Mouse (Mus musculus) kidney, postnatal 36 days (tissue): ENCODE results near the gene Tmc4.

Experiments used
- DNase-seq, 2 experiments: peaks; one replicate each; pipeline ENCODE4 v3.0.0; 2021 to 2022; ENCODE audit warnings: mixed read lengths in 2 of 2

The Tmc4 gene

DNA sequence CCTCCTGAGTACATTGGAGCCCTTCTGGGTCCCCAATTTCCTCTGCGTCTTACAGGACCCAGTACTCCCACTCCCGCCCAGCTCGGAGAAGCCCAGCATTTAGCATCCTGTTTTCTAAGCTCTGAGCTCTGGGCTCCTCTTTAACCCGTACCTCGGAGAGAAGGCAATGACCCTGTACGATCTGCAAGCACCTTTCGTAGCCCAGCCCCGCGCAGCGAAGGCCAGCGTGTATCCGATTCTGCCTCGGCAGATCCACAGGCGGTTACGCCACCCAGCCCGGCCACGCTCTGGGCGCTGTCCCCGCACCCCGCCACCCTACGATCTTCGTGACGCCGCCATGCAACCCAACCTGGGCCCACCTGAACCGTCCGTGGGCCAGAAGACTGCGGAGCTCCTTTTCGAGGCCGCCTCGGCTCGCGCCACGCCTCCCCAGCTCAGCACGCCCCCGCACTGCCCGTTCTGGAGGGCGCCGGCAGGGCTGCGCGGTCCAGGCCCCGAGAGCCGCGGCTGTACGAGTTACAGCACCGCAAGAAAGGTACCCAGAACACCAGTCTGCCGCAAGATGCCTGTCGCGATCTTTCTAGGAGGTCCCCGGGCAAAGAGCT, 15.1 kb upstream of the Tmc4 start, which contains the start of gene Tsen34:
Tsen34 (plus strand) TSS at position 482 of the 605 bp plus-strand sequence.
- DNase-seq = no peak

DNA sequence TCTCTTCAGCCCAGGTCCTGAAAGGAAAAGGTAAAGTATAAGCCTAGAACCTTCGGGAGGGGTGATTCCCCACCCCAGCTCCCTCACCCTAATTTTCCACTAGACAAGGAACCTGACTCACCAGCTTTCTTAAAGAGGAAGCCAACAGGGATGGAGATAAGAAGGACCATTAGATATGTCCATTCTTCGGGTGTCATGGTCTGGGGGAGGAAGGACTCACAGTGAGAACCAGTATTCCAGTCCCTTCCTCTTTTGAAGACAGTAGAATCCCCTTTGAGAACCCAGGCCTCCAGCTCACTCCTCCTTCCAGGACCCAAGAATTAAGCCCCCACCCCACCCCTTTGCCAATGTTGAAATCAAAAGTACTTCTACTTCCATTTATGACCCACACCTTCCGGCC, 14.6 kb upstream of the Tmc4 start:
- DNase-seq = no peak

DNA sequence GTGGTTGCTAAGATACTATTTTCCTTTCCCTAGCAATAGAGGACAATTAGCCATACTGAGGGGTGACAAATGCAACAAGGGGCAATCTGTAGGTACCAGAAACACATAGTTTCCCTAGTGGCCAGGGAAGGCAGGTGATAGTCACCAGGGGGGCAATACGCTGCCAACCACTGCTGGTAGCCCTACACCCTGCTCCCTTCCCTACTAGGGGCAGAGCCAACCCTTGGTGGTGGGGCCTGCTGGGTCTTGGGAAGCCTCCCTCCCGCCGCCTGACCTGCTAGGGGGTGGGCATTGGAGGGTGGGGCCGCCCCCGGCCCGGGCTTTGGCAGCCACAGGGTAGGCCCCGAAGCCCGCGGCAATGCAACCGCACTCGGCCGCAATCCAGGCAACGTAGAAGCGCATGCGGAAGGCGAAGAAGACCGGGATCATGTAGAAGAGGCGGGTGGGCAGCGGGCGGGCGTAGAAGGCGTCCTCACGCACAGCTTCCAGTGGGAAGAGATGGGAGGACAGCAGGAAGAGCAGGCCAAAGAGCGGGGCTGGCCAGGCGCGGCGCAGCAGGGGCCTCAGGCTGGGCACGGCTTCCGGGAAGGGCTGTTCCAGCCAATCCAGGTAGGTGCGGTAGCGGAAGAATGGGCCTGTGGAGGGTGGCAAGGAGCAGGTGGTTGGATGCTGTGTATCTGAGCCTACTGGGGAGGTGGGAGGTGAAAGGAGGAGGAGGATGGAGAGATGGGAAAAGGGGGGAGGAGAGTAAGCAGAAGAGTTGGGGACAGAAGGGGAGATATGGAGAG, 8.2 kb upstream of the Tmc4 start:
- DNase-seq = no peak

DNA sequence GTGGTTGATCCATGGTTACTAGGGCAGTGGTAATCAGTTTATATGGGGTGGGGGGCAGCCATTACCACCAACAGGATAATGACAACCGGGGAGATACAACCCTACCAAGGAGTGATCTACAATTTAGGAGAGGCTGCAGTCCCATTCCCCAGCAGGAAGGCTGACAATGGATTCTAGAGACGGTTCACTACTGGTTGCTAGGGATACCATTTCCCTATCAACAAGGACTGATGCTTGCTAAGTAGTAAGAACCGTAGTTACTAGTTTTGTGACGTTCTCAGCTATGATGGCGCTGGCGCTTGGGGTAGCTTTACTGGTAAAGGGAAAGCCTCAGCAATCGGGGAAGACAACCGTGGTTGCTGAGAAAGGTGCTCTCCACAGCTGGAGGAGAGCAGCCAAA, 7.3 kb upstream of the Tmc4 start:
- DNase-seq = no peak

DNA sequence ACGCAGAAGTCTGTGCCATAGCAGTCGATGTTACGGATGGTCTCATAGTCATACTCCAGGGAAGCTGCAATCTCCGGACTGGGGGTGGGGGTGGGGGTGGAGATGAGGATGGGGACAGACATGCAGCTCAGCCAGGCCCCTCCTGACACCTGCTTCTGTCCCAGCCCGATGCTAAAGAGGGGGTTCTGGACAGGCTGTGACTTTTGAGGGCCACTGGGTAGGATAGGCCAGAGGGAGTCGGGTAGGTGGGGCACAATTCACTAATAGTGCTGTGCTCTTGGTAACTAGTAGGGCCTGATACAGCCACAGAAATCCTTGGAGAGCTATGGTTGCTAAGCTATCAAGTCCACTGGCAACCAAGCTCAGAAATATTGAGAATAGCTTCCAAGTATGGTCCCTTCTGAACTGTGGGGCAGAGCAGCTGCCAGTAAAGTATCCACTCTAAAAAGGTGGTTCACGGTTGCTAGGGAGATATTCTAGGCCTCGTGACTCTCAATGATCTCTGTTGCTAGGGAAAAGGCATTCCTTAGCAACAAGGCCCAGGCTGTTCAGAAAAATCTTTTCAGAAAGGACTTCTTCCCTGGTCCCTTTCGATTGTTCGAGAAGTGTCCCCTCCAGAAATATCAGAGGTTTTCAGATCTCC, 6.7 kb upstream of the Tmc4 start:
- DNase-seq = no peak

DNA sequence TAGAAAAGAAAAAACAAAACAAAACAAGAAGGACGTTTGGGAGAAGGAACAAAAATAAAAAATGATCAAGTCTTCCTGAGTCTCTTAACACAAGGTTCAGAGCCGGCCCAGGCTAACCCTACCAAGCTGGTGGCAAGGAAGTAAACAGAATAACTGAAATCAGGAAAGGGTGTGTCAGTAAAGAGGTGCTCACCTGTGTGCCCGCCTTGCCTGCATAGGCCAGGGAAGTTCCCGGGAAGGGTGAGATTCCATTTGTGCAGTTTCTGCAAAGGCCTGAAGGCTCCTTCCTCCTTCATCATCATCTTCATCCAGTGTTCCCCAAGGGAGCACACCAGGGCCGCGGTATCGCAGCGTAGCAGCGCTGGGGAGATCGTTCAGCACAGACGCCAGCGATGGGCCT, 982 bp downstream of the Tmc4 start:
- no peak for DNase-seq

DNA sequence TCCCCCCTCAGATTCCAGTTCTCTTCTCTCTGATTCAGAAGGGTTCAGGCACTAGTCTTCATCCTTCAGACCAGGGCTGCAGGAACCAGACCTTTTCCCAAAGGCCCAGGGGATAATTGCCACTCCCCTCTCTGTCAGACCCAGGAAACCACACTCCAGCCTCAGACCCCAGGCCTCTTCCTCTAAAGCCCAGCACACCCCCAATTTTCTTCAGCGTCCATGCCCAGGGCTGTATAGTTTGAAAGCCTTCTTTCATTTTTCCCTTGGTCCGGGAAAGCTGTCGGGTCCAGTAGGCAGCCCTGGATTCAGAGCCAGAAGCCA, 2.2 kb downstream of the Tmc4 start:
- DNase-seq = no peak

DNA sequence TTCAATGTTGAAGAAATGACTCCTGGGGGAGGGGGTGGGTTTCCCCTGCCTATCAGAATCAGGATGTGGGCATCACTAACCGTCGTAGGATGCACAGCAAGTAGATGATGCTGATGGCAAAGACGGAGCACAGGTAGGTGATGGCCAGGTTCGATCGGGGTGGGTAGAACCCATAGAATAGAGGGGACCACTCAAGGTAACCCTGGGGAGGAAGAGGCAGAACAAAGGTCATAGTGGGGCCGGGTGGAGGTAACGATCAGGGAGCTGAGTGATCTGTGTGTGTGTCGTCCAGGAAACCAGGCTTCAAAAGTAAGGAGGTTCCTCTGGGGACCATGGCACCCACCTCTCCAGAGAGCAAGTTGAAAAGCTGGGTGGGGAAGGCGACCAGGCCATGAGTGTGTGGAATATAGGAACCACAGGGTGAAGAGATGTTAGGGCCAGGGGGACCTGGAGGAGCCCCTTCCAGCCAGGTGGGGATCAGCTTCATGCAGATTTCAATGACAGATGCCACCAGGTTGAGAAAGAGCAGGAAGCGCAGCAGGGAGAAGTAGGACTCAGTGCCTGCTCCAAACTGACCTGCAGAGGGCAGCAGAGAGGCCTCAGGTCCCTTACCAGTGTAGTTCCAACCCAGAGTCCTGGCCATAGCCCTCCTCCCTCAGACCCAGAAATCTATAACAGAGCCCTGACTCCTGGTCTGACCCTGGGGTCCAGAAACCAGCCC, 2.7 kb downstream of the Tmc4 start:
- DNase-seq = peak; percentile 82 to 95

DNA sequence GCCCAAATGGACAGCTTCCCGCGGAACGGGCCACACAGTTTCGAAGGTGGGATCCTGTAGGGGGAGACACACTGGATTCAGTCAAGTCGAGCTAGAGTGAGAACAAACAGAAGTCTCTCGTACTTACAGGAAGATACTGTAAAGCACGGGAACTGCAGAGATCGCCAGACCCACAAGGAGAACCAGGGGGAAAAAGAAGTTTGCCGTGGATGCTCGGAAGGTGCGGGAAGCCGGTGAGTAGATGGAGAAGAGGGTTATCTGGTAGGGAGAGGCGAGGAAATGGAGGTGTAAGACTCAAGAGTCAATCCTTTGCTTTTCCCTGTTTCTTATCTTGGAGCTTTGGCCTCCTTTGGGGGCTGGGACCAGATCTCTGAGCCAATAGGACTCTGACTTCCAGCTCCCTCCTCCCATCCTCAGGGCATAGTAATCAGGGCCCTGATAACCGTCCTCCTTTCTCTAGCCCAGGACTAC, 10.4 kb downstream of the Tmc4 start:
- peak in 1 of 2 experiments; percentile 8 for DNase-seq

DNA sequence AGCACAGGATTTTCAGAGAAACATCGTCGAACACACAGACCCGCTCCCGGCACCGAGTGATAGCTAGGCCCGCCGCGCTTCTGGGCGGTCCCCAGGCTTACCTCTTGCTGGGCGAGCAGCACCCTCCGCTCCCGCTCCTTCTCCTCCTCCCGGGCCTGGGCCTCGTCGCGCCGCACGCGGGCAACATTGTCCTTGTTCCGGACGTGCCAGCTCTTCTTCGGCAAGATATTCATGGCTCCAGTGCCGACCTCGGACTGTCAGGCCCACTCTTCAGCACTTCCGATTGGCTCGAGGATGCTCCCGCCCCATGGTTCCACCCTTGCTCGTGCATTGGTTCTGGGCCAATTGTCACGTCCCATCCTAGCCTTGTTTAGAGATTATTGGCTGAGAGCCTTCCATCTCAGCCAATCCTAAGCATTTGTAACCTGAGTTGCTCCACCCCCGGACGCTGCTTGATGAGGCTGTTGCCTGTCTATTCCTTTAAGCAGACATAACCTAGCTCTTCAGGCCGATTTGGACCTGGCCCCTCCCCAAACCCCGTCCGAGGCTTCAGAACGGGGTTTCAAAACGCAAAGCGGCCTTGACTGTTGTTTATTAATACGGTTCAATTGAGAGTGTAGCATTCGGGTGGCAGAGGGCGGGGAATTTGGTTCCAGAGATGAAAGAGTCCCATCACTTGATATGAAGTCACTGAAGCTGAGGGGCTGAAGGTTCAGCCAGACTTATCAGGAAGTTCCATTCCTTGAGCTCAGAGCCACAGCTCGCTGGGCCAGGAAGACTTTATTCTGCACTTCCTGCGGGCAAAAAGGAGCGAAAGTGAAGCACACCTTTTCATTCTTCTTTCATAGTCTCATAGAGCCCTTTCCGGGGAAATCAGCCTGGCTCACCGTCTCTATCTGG, 11.9 kb downstream of the Tmc4 start, which contains the start of gene Leng1:
Leng1 (minus strand) TSS at position 626 of the 900 bp plus-strand sequence.
- DNase-seq = peak; percentile 97 to 99

DNA sequence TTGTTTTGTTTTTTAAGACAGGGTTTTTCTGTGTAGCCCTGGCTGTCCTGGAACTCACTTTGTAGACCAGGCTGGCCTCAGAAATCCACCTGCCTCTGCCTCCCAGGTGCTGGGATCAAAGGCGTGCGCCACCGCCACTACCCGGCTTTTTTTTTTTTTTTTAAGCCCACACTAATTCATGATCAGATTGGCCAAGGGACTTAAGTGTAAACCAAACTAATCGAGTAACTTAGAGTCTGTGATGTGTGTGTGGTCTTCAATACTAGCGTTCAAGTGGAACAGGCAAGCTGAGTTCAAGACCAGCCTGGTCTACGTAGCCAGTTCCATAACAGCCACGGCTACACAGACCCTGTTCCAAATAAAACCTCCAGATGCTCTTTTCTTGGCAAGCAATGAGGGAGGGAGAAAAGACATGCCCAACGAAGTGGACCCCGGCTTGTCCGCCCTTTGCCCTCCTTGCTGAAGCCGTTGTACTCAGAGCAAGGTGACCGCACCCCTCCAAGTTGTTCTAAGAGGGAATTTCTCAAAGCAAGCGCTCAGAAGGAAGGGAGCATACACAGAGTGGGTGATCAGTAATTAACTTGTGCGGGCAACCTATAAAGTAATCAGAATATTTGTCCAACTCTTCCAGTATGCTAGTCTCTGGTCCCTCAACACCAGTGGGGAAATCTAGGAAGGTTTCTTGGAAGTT, 12.7 kb downstream of the Tmc4 start:
- DNase-seq = peak; percentile 67 to 73

DNA sequence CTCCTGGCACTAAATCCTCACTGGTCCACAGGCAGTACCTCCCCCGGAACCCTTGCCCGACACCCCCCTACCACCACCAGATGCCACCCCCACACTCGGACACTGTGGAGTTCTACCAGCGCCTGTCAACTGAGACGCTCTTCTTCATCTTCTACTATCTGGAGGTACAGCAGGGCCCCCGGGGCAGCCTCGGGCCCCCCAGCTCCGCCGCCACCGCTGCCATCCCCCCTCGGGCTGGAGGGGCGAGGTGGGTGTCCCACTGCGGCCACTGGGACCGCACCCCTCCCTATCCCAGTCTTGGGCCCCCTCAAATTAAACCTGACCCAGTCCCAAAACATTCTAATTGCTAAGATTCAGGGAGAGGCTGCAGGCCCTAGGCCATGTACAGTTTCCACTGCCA, 18.8 kb downstream of the Tmc4 start:
- DNase-seq = no peak

DNA sequence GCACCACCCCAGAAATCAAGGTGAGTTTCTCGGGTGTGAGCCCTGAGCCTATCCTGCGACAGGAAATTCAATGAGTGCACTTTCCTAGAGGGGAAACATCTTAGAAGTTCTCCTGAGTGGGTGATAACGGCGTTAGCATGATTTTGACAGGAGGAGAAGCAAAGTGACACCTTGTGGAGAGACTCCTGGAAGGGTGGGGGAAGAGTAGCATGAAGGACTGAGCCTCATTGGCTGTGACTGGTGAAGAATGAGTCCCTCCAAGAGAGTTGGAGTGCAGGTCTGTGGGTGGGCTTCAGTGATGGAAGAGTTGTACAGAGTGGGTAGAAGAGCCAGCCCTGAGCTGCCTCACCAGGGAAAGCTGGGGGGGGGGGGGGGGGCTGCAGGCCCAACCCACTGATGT, 20.4 kb downstream of the Tmc4 start:
- DNase-seq = no peak

DNA sequence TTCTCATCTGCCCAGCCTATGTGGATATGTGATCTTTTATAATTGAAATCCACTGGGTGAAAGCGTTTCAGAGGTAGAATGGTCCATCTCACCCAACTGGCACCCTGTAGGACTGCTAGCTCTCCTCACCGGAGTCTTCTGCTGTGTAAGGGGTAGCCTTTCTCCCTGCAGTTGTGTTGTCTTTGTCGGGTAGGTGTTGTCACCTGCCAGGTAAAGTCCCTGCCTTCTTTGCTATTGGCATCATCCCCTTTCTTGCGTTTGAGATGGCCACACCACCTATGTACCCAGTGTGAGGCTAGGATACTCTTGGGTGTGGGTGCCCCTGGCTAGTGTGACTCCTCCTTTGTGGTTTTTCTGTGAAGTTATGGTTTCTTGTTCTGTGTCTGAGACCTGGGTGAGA, 30.7 kb downstream of the Tmc4 start:
- no peak for DNase-seq

DNA sequence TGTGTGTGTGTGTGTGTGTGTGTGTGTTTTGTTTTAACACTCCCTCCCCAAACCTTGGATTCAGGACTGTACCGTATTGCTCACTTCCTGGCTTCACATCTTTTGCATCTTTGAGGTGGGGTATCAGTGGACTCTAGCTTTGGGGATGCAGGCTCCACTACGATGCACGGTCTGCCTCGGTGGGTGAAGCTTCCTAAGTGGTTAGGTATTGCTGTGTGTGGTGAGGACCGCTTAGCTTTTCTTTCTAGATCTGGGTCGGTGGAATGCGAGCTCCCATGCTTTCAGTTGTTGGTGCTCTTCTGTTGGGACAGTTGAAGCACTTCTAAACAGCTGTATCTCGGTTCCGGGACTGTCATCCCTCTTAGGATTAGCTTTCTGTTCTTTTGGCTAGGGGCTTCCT, 31.2 kb downstream of the Tmc4 start:
- no peak for DNase-seq

DNA sequence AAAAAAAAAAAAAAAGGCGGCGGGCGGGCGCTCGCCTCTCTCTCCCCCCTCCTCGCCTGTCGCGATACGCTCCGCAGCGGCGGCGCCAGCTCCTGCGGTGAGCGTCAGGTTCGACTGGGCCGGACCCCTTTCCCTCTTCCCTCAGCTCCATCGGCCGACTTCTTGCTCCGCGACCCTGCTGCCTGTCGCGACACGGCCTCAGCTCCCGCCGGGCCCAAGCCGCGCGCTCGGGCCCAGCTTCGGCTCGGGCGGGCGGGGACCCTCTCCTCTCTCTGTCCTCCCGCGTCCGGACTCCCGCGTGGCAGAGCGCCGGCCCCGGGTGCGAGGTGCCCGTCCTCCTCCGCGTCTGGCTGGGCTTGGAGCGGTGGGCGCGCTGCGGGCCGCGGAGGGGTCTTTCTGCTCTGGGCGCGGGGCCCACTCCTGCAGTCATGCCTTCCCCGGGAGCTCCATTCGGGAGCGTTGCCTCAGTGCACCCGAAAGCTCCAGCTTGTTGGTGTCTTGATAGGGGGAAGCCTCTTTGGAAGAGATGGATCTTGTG, 31.8 kb downstream of the Tmc4 start:
- DNase-seq = peak in 1 of 2 experiments; percentile 3

DNA sequence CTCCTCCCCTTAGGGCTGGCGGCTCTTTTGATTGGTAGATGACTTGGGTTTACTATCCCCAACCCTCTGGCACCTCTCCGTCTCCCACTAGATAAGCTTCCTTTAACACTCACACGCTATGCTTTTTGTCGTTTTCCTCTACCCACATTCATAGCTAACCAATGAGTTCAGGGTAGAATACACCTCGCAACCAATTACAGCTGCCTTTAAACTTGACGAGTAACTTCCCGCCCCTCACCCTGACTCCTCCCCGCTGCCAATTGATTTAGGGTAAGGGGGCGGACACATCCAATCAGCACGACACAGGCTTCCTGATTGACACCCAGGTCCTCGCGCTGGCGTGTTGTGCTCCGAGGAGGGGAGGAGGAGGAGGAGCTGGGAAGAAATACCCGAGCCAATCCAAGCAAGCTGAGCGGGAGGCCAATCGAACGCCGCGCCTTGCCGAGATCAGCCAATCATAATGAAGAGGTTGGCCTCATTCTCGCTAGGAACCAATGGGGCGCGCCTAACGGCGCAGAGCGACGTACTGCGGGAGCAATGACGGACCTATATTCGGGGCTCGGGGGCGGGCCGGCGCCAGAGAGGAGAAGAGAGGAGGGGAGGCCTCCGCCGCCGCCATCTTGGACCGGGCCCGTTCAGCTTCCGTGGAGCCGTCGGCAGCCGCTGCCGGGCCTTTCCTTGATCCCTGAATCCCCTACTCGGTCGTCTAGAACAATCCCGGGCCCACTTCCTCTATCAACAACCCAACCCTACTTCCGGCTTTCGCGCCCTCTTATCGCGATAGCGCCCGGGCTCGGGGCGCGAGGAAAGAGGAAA, 32.5 kb downstream of the Tmc4 start, which contains the start of gene Cnot3:
Cnot3 (plus strand) TSS at position 597 of the 816 bp plus-strand sequence.
- peak; percentile 97 to 100 for DNase-seq

DNA sequence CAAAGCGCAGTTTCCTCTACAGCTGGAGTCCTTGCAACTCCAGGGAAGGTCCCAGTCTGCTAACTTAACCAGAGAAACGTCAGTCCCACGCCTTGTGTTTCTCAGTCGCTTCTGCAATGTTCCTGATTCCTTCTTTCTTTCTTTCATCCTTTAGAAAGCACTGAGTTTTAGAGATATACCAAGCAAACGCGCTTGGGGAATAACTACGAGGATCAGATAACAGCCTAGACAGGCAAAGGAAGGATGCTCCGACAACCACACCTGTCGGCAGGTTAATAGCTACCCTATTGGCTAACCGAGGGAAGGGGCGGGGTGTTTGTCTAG, 33.0 kb downstream of the Tmc4 start:
- peak in 1 of 2 experiments; percentile 94 for DNase-seq

DNA sequence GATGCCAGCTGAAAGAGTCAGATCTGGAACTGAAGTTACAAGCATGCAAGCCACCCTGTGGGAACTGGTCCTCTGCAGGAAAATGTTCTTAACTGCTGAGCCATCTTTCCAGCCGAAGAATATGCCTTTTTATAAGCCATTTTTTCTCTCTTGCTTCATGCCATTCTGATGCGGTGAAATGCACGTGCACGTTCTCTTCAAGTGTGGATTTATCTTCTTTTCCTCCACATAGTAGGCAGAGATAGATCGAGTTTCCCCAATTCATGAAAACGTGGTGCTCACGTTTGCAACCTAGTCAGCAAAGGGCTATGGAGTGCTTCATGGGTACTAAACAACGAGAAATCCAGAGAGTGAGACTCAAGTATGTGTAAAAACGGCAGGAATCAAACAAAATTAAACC, 33.5 kb downstream of the Tmc4 start:
- no peak for DNase-seq

DNA sequence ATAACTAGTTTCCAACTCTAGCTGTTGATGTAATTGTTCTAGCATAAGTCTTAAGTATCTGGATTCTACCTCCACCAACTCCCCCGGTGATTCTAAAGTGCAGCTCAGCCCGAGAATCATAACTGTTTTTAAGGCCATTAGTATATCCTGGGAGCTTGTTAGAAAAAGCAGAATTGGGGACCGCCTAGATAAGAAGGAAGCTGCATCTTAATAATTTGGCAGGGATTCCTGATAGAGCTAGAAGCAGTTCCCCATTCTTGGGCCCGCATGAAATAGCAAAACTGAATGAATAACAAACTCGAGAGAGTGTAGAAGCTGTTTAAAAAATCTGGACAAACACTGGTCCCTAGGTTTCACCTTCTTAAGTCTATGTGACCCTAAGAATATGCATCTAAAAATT, 33.9 kb downstream of the Tmc4 start:
- DNase-seq = no peak

DNA sequence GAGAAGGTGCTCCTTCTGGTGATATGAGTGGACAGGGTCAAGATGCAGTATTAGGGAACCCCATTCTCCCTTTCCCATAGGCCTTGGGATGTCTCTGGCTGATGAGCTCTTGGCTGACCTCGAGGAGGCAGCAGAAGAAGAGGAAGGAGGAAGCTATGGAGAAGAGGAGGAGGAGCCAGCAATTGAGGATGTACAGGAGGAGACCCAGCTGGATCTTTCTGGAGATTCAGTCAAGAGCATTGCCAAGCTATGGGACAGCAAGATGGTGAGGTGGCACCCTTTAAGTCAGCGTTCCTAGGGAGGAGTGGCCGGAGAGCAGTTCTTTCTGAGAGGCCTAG, 46.9 kb downstream of the Tmc4 start:
- no peak for DNase-seq
